Mouse (Mus musculus) midbrain, embryonic 13.5 days (tissue): ENCODE results near the gene Vwa5b1. TPM values are rescaled to one million over a fixed set of nuclear protein-coding genes. Genes with fewer than 3 reads are reported as not detected.

Source experiments
- ATAC-seq: fragments of 200-750 bp; cut with Nextera tagmentation; 2 replicates; pipeline ENCODE4 v1.8.0; 2017; ENCODE audit warnings: mild to moderate bottlenecking, moderate TSS enrichment, moderate library complexity
- H3K27ac ChIP-seq: fragments of 300-500 bp; sonication (generic); 2 replicates; pipeline ENCODE4 v1.5.1; 2015; ENCODE audit warnings: inconsistent platforms, mild to moderate bottlenecking, moderate library complexity
- H3K27me3 ChIP-seq: fragments of 300-500 bp; sonication (generic); 2 replicates; pipeline ENCODE4 v1.6.1; 2015; ENCODE audit warnings: mild to moderate bottlenecking, inconsistent platforms
- H3K36me3 ChIP-seq: fragments of 300-500 bp; sonication (generic); 2 replicates; pipeline ENCODE4 v1.6.1; 2015; ENCODE audit warnings: mild to moderate bottlenecking, inconsistent platforms
- H3K4me1 ChIP-seq: fragments of 300-500 bp; sonication (generic); replicated peaks from 2 replicates; pipeline ENCODE4 v1.6.1; 2015; ENCODE audit warnings: inconsistent platforms
- H3K4me2 ChIP-seq: fragments of 300-500 bp; sonication (generic); replicated peaks from 2 replicates; pipeline ENCODE4 v1.6.1; 2015; ENCODE audit warnings: moderate library complexity, mild to moderate bottlenecking, inconsistent platforms
- H3K4me3 ChIP-seq: fragments of 300-500 bp; sonication (generic); replicated peaks from 2 replicates; pipeline ENCODE4 v1.5.1; 2015; ENCODE audit warnings: mild to moderate bottlenecking, inconsistent platforms
- H3K9ac ChIP-seq: fragments of 300-500 bp; sonication (generic); replicated peaks from 2 replicates; pipeline ENCODE4 v1.6.1; 2015; ENCODE audit warnings: mild to moderate bottlenecking, inconsistent platforms
- H3K9me3 ChIP-seq: fragments of 300-500 bp; sonication (generic); 2 replicates; pipeline ENCODE4 v1.6.1; 2016; ENCODE audit warnings: mild to moderate bottlenecking, inconsistent platforms
- WGBS: fragments of 180-500 bp; shearing (Covaris S2); methylation state at CpG from one replicate; pipeline ENCODE4 v1.1.7; 2015; 5-methylcytosine and 5-hydroxymethylcytosine counted together
- polyA plus RNA-seq: library from polyadenylated mRNA; unstranded; fragments of >200 nt; fragmentation: Nextera tagmentation; extraction: Ambion mirVana; gene quantifications from 2 replicates; pipeline ENCODE4 v1.2.1, GENCODE M21; 2015

Gene Vwa5b1
- polyA plus RNA-seq, 1 experiment from 2014 or later = 0.82 TPM

GRCm38 (mm10) chr4:138648096-138648635, 12.5 kb upstream of the Vwa5b1 start:
- ATAC-seq = no peak
- Histone ChIP-seq H3K4me1 (peaks cover 10% of the 10 kb centered on the region), H3K36me3 (no peaks in the 10 kb centered on the region), H3K27me3 (no peaks in the 10 kb centered on the region), H3K9ac (no peak overlapping the region), H3K4me2 (no peak overlapping the region), H3K9me3 (no peaks in the 10 kb centered on the region), H3K27ac (no peak overlapping the region), H3K4me3 (no peak overlapping the region)
- 51% methylated on average over 3 of the region's 3 CpGs for WGBS

- Histone ChIP-seq H3K4me2 (no peak overlapping the region), H3K27me3 (no peaks in the 10 kb centered on the region), H3K4me3 (no peak overlapping the region), H3K9ac (no peak overlapping the region), H3K27ac (no peak overlapping the region), H3K36me3 (no peaks in the 10 kb centered on the region), H3K4me1 (no peaks in the 10 kb centered on the region), H3K9me3 (0 out of 2 replicates have a peak, but pooled peaks cover 4% of the 10 kb centered on the region)
- WGBS = 34% methylated on average over 4 of the region's 4 CpGs
- no peak for ATAC-seq
Observed at GRCm38 (mm10) chr4:138642272-138642671, 6.6 kb upstream of the Vwa5b1 start.

- no peak overlapping the region for H3K4me3 ChIP-seq
- no peaks in the 10 kb centered on the region for H3K27me3 ChIP-seq
- no peaks in the 10 kb centered on the region for H3K36me3 ChIP-seq
- H3K4me1 ChIP-seq = peaks cover 19% of the 10 kb centered on the region
- ATAC-seq = no peak
- H3K4me2 ChIP-seq = peak overlapping the region; percentile 32; the same call in 1 of the 2 replicates
- peak overlapping the region; percentile 3; the same call in 1 of the 2 replicates for H3K9ac ChIP-seq
- no peak overlapping the region for H3K27ac ChIP-seq
- 0 out of 2 replicates have a peak, but pooled peaks cover 4% of the 10 kb centered on the region for H3K9me3 ChIP-seq
- 53% methylated on average over 4 of the region's 4 CpGs for WGBS
Observed at GRCm38 (mm10) chr4:138636146-138636511, 445 bp upstream of the Vwa5b1 start.

- no peak for ATAC-seq
- H3K9ac ChIP-seq = no peak overlapping the region
- H3K4me3 ChIP-seq = no peak overlapping the region
- H3K27me3 ChIP-seq = no peaks in the 10 kb centered on the region
- H3K9me3 ChIP-seq = no peaks in the 10 kb centered on the region
- no peak overlapping the region for H3K27ac ChIP-seq
- H3K4me2 ChIP-seq = no peak overlapping the region
- H3K36me3 ChIP-seq = no peaks in the 10 kb centered on the region
- 68% methylated on average over 5 of the region's 5 CpGs for WGBS
- peaks cover 5% of the 10 kb centered on the region; the same call in 1 of the 2 replicates for H3K4me1 ChIP-seq
Observed at GRCm38 (mm10) chr4:138628256-138628655, 7.4 kb downstream of the Vwa5b1 start.

GRCm38 (mm10) chr4:138614454-138614853, 21.2 kb downstream of the Vwa5b1 start:
- WGBS = 13% methylated on average over 8 of the region's 8 CpGs
- peaks cover 30% of the 10 kb centered on the region for H3K4me1 ChIP-seq
- no peak overlapping the region for H3K4me2 ChIP-seq
- no peaks in the 10 kb centered on the region for H3K27me3 ChIP-seq
- no peak overlapping the region for H3K4me3 ChIP-seq
- H3K9me3 ChIP-seq = no peaks in the 10 kb centered on the region
- peak overlapping the region; percentile 25; the same call in 1 of the 2 replicates for H3K27ac ChIP-seq
- no peaks in the 10 kb centered on the region for H3K36me3 ChIP-seq
- H3K9ac ChIP-seq = no peak overlapping the region
- ATAC-seq = 0 out of 2 replicates have a peak, but pooled peaks have one; percentile 24

GRCm38 (mm10) chr4:138601926-138602325, 33.8 kb downstream of the Vwa5b1 start:
- no peak overlapping the region for H3K9ac ChIP-seq
- H3K27ac ChIP-seq = no peak overlapping the region
- H3K4me3 ChIP-seq = no peak overlapping the region
- H3K4me1 ChIP-seq = peaks cover 39% of the 10 kb centered on the region
- 0 out of 2 replicates have a peak, but pooled peaks cover 5% of the 10 kb centered on the region for H3K9me3 ChIP-seq
- H3K36me3 ChIP-seq = no peaks in the 10 kb centered on the region
- WGBS = 74% methylated on average over 9 of the region's 9 CpGs
- H3K27me3 ChIP-seq = no peaks in the 10 kb centered on the region
- no peak overlapping the region for H3K4me2 ChIP-seq
- ATAC-seq = no peak

GRCm38 (mm10) chr4:138597904-138598347, 37.8 kb downstream of the Vwa5b1 start:
- H3K27ac ChIP-seq = peak overlapping the region; percentile 88
- H3K9me3 ChIP-seq = 0 out of 2 replicates have a peak, but pooled peaks cover 5% of the 10 kb centered on the region
- peak overlapping the region; percentile 30 for H3K4me2 ChIP-seq
- H3K27me3 ChIP-seq = no peaks in the 10 kb centered on the region
- no peak overlapping the region for H3K4me3 ChIP-seq
- 5% methylated on average over 7 of the region's 7 CpGs for WGBS
- H3K36me3 ChIP-seq = no peaks in the 10 kb centered on the region
- no peak overlapping the region for H3K9ac ChIP-seq
- peaks cover 39% of the 10 kb centered on the region for H3K4me1 ChIP-seq
- peak; percentile 89 for ATAC-seq

- Histone ChIP-seq H3K4me2 (no peak overlapping the region), H3K36me3 (no peaks in the 10 kb centered on the region), H3K9ac (no peak overlapping the region), H3K4me3 (no peak overlapping the region), H3K9me3 (0 out of 2 replicates have a peak, but pooled peaks cover 5% of the 10 kb centered on the region), H3K4me1 (peaks cover 31% of the 10 kb centered on the region), H3K27me3 (no peaks in the 10 kb centered on the region), H3K27ac (peak overlapping the region; percentile 88)
- WGBS = 33% methylated on average over 12 of the region's 12 CpGs
- no peak for ATAC-seq
Observed at GRCm38 (mm10) chr4:138596391-138597130, 39.1 kb downstream of the Vwa5b1 start.

GRCm38 (mm10) chr4:138584946-138585345, 50.7 kb downstream of the Vwa5b1 start:
- H3K4me3 ChIP-seq = no peak overlapping the region
- H3K9me3 ChIP-seq = no peaks in the 10 kb centered on the region
- no peak for ATAC-seq
- no peak overlapping the region for H3K4me2 ChIP-seq
- no peaks in the 10 kb centered on the region for H3K27me3 ChIP-seq
- H3K27ac ChIP-seq = 0 out of 2 replicates have a peak overlapping the region, but pooled peaks have one; percentile 11
- H3K9ac ChIP-seq = no peak overlapping the region
- H3K4me1 ChIP-seq = peaks cover 8% of the 10 kb centered on the region
- no peaks in the 10 kb centered on the region for H3K36me3 ChIP-seq

- H3K9me3 ChIP-seq = no peaks in the 10 kb centered on the region
- WGBS = 83% methylated on average over 4 of the region's 4 CpGs
- no peaks in the 10 kb centered on the region for H3K27me3 ChIP-seq
- no peak overlapping the region for H3K4me2 ChIP-seq
- H3K27ac ChIP-seq = no peak overlapping the region
- H3K4me3 ChIP-seq = no peak overlapping the region
- ATAC-seq = no peak
- no peak overlapping the region for H3K9ac ChIP-seq
- H3K36me3 ChIP-seq = no peaks in the 10 kb centered on the region
- H3K4me1 ChIP-seq = peaks cover 8% of the 10 kb centered on the region
Observed at GRCm38 (mm10) chr4:138582446-138582845, 53.2 kb downstream of the Vwa5b1 start.

GRCm38 (mm10) chr4:138578406-138578805, 57.3 kb downstream of the Vwa5b1 start:
- H3K4me2 ChIP-seq = no peak overlapping the region
- ATAC-seq = no peak
- H3K27ac ChIP-seq = no peak overlapping the region
- no peak overlapping the region for H3K4me3 ChIP-seq
- no peaks in the 10 kb centered on the region for H3K9me3 ChIP-seq
- 83% methylated on average over 19 of the region's 19 CpGs for whole genome bisulfite sequencing
- H3K27me3 ChIP-seq = no peaks in the 10 kb centered on the region
- H3K36me3 ChIP-seq = no peaks in the 10 kb centered on the region
- H3K9ac ChIP-seq = no peak overlapping the region
- peaks cover 7% of the 10 kb centered on the region for H3K4me1 ChIP-seq

GRCm38 (mm10) chr4:138576661-138577060, 59.0 kb downstream of the Vwa5b1 start:
- Histone ChIP-seq H3K4me1 (peaks cover 7% of the 10 kb centered on the region), H3K9me3 (no peaks in the 10 kb centered on the region), H3K36me3 (no peaks in the 10 kb centered on the region), H3K27me3 (no peaks in the 10 kb centered on the region), H3K27ac (no peak overlapping the region), H3K4me3 (no peak overlapping the region), H3K9ac (no peak overlapping the region), H3K4me2 (no peak overlapping the region)
- 84% methylated on average over 3 of the region's 4 CpGs for WGBS
- no peak for ATAC-seq
